Mouse (Mus musculus): Measurements from ENCODE around the gene Bnip2. TPM values are rescaled to one million over a fixed set of nuclear protein-coding genes. Genes with fewer than 3 reads are reported as not detected.

Bnip2 gene
- 71.6 and 85.3 TPM in 2 replicates for polyA plus RNA-seq (2012; rRNA removed)

DNA sequence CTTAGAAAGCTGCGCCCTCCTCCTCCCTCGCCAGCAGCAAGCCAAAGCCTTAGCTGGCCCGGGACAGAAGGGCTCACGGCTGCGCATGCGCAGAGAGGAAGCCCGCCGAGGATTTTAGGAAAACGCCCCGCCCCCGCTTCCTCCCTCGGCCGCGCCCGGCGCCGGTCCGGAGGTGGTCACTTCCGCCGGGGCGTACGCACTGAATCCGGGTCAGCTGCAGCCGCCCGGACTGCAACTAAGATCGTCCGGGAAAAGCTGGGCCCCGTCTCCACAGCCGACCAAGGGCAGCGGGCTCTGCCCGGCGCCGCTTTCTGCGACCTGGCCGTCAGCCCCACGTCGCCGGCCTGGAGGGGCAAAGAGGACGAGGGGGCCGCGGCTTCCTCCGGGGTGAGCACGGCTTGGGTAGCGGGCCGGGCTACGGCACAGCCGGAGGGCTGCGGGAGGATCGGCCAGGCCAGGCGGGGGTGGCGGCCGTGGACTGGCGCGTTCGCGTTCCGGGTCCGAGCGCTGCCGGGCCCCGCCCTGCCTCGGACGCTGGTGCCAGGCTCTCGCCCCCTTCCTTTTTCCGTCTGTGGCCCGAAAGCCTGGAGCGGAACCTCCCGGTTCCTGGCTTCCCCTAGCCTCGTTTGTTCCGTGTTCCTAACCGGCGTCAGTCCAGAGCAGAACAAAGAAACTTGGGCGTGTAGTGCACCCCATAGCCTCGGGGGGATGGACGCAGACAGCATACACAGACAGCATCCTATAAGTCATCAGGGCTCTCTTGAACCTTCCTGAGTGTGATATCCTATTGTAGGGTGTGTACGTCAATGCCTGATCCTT lies at the start of gene Bnip2:
Bnip2 (plus strand) TSS at position 164 of the 819 bp plus-strand sequence.
- peak; percentile 97 for DNase-seq (ENCODE audit: low read depth)
- no peak for TF ChIP-seq CTCF (IDR thresholded peaks at IDR 0.05; ENCODE audit: borderline replicate concordance, extremely low read depth, insufficient read depth, insufficient read length)
- 0 out of 2 replicates have a peak, but pooled peaks have one; percentile 70 for TF ChIP-seq POLR2A (IDR thresholded peaks at IDR 0.05; ENCODE audit: borderline replicate concordance, extremely low read depth, insufficient read depth, insufficient read length, poor library complexity, severe bottlenecking)

DNA sequence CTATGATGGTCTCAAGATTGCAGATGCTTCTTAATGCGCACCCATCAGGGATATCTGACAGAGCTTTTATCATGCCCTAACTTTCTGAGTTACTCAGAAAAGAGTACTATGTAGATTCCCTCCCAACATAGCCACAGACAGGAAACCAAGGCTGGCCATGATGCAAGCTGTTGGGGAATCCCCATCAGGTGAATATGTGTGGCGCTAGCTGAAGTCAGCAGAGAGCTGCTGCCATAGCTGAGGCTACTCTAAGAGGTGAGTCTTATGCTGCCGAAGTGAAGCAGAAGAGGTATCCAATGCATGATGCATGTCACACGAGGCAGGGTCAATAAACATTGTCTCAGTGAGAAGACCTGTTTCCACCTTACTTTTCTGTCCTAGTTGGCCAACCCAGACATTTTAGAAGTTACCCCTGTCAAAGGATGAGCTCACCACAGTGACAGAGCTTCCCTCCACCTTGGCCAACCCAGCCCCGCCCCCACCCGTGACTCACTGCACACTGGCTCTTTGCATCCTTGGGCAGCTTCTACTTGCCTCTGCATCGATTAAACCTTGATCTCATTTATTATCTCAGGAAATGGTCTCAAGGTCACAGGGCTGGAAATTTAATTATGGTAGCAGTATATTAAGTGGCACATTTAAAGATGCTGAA lies 48.3 kb upstream of the Bnip2 start:
- DNase-seq (ENCODE audit: low read depth) = no peak
- TF ChIP-seq CTCF (IDR thresholded peaks at IDR 0.05; ENCODE audit: borderline replicate concordance, extremely low read depth, insufficient read depth, insufficient read length) (no peak), POLR2A (IDR thresholded peaks at IDR 0.05; ENCODE audit: borderline replicate concordance, extremely low read depth, insufficient read depth, insufficient read length, poor library complexity, severe bottlenecking) (no peak)

DNA sequence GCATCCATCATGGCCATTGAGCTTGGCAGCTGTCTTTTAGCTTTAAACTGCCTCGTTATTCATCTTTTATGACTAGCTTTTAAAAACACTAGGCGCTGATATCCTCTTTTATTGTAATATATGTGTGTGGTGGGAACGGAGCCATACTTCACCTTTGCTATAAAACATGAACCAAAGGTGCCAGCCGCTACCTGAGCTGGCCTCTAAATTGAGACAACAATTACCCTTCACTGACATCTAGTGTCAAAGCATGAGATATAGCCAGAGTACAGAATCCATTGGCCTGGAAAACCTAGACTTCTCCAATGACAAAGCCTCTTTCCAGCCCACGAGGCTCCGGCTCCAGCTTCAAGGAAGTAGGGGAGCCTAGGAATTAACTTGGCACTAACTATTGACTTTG lies 47.7 kb upstream of the Bnip2 start:
- no peak for TF ChIP-seq POLR2A (IDR thresholded peaks at IDR 0.05; ENCODE audit: borderline replicate concordance, extremely low read depth, insufficient read depth, insufficient read length, poor library complexity, severe bottlenecking)
- no peak for TF ChIP-seq CTCF (IDR thresholded peaks at IDR 0.05; ENCODE audit: borderline replicate concordance, extremely low read depth, insufficient read depth, insufficient read length)
- DNase-seq (ENCODE audit: low read depth) = peak; percentile 28

DNA sequence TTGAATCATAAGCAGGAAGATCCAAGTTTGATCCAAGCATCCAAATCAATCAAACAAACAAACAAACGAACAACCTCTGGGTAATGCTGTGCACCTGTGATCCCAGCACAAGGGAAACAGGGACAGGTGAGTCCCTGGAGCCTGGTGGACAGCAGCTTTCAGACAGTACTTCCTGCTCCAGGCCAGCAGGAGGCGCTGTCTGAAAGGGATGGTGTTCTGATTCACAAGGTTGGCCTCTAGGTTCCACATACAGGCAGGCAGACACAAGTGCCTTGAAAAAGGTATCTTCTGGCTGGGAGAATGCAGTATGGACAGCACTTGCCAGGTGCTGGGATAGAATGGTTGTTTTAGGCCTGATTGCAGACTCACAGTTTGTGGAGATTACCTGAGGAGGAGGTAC lies 40.3 kb upstream of the Bnip2 start:
- peak; percentile 47 for DNase-seq (ENCODE audit: low read depth)

DNA sequence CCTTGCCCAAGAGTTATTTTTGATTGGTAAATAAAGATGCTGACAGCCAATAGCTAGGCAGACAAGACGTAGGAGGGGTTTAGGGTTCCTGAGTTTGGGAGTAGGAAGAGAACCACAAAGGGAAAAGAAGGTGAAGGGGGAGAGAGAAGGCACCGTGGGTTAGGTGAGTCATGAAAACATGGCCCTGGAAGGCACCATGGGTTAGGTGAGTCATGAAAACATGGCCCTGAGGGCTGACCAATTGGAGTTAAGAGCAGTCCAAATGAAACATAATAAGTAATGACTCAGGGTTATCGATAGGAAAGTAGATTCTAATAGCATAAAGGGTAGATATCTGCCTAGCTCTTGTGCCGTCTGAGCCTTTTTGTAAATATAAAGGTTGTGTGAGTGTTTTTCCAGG lies 39.6 kb upstream of the Bnip2 start:
- no peak for DNase-seq (ENCODE audit: low read depth)
- TF ChIP-seq POLR2A (IDR thresholded peaks at IDR 0.05; ENCODE audit: borderline replicate concordance, extremely low read depth, insufficient read depth, insufficient read length, poor library complexity, severe bottlenecking) = no peak
- no peak for TF ChIP-seq CTCF (IDR thresholded peaks at IDR 0.05; ENCODE audit: borderline replicate concordance, extremely low read depth, insufficient read depth, insufficient read length)

More for the DNA sequence above, 40.3 kb upstream of the Bnip2 start:
- TF ChIP-seq POLR2A (IDR thresholded peaks at IDR 0.05; ENCODE audit: borderline replicate concordance, extremely low read depth, insufficient read depth, insufficient read length, poor library complexity, severe bottlenecking) = no peak
- TF ChIP-seq CTCF (IDR thresholded peaks at IDR 0.05; ENCODE audit: borderline replicate concordance, extremely low read depth, insufficient read depth, insufficient read length) = peak; percentile 69

DNA sequence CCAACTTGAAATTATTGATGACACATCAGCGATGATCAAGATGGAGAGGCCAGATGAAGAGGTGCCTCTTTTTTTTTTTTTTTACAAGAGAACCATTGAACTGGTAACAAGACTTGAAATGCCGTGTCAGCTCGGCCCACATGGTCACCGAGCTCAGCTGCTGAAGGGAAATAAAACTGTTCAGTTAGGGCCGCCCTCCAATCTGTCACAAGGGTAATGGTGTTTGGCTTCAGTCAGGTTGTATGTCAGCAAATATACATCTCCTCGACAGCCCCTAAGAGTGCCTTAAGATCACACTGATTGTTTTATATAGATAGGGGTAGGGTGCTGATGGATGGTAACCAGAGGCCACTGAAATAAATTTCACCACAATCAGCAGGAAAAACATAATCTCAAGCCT lies 28.3 kb upstream of the Bnip2 start:
- TF ChIP-seq CTCF (IDR thresholded peaks at IDR 0.05; ENCODE audit: borderline replicate concordance, extremely low read depth, insufficient read depth, insufficient read length) (no peak), POLR2A (IDR thresholded peaks at IDR 0.05; ENCODE audit: borderline replicate concordance, extremely low read depth, insufficient read depth, insufficient read length, poor library complexity, severe bottlenecking) (no peak)
- peak; percentile 7 for DNase-seq (ENCODE audit: low read depth)

DNA sequence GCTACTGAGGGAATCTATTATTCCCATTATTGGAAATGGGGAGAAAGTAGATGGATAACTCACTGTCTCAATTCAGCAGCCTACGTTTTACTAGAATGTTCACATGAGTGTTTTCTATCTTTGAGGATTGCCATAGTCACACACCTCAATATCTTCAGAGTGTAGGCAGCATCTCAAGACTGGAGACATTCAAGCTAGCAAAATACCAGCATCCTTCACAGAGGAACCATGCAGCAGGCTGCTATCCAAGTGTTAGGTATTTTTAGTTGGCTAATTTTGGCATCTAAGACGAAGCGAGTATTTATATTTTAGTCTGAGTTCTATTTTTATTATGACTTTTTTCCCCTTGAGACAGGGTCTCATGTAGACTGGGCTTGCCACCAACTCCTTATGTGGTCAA lies 24.9 kb upstream of the Bnip2 start:
- no peak for TF ChIP-seq CTCF (IDR thresholded peaks at IDR 0.05; ENCODE audit: borderline replicate concordance, extremely low read depth, insufficient read depth, insufficient read length)
- TF ChIP-seq POLR2A (IDR thresholded peaks at IDR 0.05; ENCODE audit: borderline replicate concordance, extremely low read depth, insufficient read depth, insufficient read length, poor library complexity, severe bottlenecking) = no peak
- DNase-seq (ENCODE audit: low read depth) = no peak

DNA sequence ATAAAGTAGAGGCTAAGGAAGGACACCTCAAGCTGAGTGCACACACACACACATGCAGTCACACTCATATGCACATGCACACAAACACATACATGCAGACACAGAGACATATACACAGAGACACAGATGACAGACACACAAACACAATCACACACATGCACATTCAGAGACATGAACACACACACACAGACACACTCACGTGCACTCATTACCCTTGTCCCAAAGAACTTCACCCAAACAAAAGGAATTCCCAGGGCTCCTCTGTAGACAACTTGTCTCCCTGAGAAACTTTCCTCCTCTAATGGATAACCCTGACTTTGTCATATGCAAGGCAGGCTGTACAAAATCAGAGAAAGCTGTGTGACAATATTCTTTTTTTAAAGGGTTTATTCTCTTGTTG lies 3.7 kb upstream of the Bnip2 start:
- TF ChIP-seq CTCF (IDR thresholded peaks at IDR 0.05; ENCODE audit: borderline replicate concordance, extremely low read depth, insufficient read depth, insufficient read length) (no peak), POLR2A (IDR thresholded peaks at IDR 0.05; ENCODE audit: borderline replicate concordance, extremely low read depth, insufficient read depth, insufficient read length, poor library complexity, severe bottlenecking) (no peak)
- DNase-seq (ENCODE audit: low read depth) = no peak

DNA sequence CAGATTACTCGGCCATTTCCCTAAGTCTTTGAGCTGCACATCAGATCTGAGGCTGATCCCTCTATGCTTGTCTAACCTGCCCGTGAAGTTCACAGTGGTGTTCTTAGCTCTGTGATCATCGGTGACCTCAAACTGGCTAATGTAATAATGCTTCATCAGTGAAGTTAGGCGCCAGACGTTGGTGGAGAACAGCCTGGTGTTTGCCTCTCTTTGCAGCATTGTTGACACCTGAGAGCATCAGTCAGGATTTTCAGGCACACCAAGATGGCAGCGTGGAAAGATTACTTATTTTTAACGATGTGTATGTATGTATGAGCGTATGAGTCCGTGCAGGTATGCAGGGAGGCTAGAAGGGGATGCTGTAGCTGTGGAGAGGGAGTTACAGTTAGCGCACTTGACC lies 3.2 kb upstream of the Bnip2 start:
- no peak for DNase-seq (ENCODE audit: low read depth)
- TF ChIP-seq POLR2A (IDR thresholded peaks at IDR 0.05; ENCODE audit: borderline replicate concordance, extremely low read depth, insufficient read depth, insufficient read length, poor library complexity, severe bottlenecking) (no peak), CTCF (IDR thresholded peaks at IDR 0.05; ENCODE audit: borderline replicate concordance, extremely low read depth, insufficient read depth, insufficient read length) (no peak)

DNA sequence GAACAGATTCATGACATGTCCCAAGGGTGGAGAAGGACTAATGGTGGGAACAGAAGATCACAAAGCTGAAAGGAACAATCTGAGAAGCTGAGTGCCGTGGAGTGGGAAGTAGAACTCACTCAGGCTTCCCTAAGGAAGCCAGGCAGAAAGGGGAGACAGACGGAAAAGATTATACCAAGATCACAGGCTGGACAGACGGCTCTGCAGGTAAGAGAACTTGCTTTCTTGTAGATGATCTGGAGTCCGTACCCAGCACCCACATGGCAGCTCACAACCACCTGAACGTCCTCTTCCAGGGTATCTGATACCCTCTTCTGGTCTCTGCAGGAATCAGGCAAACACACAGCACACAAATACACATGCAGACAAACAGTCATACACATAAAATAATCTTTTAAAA lies 2.7 kb upstream of the Bnip2 start:
- DNase-seq (ENCODE audit: low read depth) = no peak
- TF ChIP-seq POLR2A (IDR thresholded peaks at IDR 0.05; ENCODE audit: borderline replicate concordance, extremely low read depth, insufficient read depth, insufficient read length, poor library complexity, severe bottlenecking) (no peak), CTCF (IDR thresholded peaks at IDR 0.05; ENCODE audit: borderline replicate concordance, extremely low read depth, insufficient read depth, insufficient read length) (no peak)

DNA sequence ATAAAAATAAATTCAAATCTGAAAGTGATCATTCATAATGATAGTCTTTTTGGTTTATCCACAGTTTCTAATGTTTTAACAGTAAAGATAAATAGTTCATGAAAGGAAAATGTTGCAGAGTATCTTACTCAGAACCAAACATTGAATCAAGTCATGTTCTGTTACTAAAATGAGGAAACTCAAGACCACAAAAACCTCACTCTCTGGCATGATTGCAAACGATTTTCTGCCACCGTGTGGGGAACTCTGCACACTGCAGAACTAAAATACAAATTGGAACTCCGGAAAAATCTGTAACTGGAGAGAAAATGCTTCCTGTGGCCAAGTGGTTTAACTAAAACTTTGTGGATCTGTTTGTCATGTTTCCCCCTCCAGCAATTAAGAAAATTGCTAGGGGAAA lies 1.7 kb upstream of the Bnip2 start:
- TF ChIP-seq CTCF (IDR thresholded peaks at IDR 0.05; ENCODE audit: borderline replicate concordance, extremely low read depth, insufficient read depth, insufficient read length) (peak; percentile 71; the same call in 1 of the 2 replicates), POLR2A (IDR thresholded peaks at IDR 0.05; ENCODE audit: borderline replicate concordance, extremely low read depth, insufficient read depth, insufficient read length, poor library complexity, severe bottlenecking) (no peak)
- DNase-seq (ENCODE audit: low read depth) = peak; percentile 83

All from brain, embryonic 14.5 days (tissue).